Mouse (Mus musculus): ENCODE results near the gene Klhl30. TPM values are rescaled to one million over a fixed set of nuclear protein-coding genes. Genes with fewer than 3 reads are reported as not detected.
A peak's percentile ranks its signal among the peaks of the same experiment; 100 is the strongest.

The Klhl30 gene
- polyA plus RNA-seq, 1 experiment, result 31.3 TPM

- TF ChIP-seq MAX (IDR thresholded peaks at IDR 0.05) (peak; percentile 39), CTCF (IDR thresholded peaks at IDR 0.05; ENCODE audit: control insufficient read depth, insufficient read depth, insufficient read length) (no peak), FOSL1 (IDR thresholded peaks at IDR 0.05; ENCODE audit: insufficient read depth, low read length, poor library complexity, severe bottlenecking) (no peak)
- H3K79me2 ChIP-seq (ENCODE audit: control insufficient read depth, insufficient read depth), result no peaks in the 10 kb centered on the region
- no peak overlapping the region for H3ac ChIP-seq (ENCODE audit: control insufficient read depth, insufficient read length, low read depth)
- H3K27me3 ChIP-seq (ENCODE audit: control insufficient read depth, insufficient read depth, insufficient read length), result no peaks in the 10 kb centered on the region
- H3K36me3 ChIP-seq (ENCODE audit: control insufficient read depth, insufficient read depth), result no peaks in the 10 kb centered on the region
- H3K4me3 ChIP-seq (ENCODE audit: insufficient read depth, poor library complexity, severe bottlenecking), result no peak overlapping the region
- H3K79me3 ChIP-seq (ENCODE audit: low read depth), result no peaks in the 10 kb centered on the region
Observed at GRCm38 (mm10) chr1:91351249-91351648, 433 bp downstream of the Klhl30 start.

DNA sequence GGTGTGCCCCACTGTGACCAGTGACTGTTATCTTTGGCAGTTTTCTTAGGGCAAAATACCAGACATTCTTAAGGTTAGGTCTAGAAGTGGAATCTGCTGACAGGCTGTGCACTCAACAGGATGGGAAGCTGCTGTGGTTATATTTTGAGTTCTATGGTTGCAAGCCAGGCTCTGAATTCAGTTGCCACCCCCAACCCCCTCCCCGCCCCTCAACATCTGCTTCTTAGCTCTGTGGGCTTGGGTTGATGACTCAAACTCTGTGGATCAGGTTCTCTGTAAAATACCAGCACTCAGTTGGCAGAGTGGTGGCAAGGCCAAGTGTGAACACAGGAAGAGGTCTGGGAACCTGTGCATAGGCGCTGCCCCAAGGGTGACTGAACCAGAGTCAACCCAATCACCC is 1.5 kb downstream of the Klhl30 start:
- TF ChIP-seq MYOD1 (IDR thresholded peaks at IDR 0.05; ENCODE audit: control insufficient read depth, insufficient read length, low read depth), result peak; percentile 55
- TF ChIP-seq FOSL1 (IDR thresholded peaks at IDR 0.05; ENCODE audit: insufficient read depth, low read length, poor library complexity, severe bottlenecking), result no peak
- no peak for TF ChIP-seq CTCF (IDR thresholded peaks at IDR 0.05; ENCODE audit: control insufficient read depth, insufficient read depth, insufficient read length)
- TF ChIP-seq CEBPB (IDR thresholded peaks at IDR 0.05; ENCODE audit: low read depth), result no peak
- peak; percentile 56 for TF ChIP-seq MAX (IDR thresholded peaks at IDR 0.05)
- TF ChIP-seq USF1 (IDR thresholded peaks at IDR 0.05; ENCODE audit: low read depth), result no peak
- no peak for TF ChIP-seq MYOG (IDR thresholded peaks at IDR 0.05; ENCODE audit: control insufficient read depth, extremely low read depth, insufficient read length)
- H3K79me3 ChIP-seq (ENCODE audit: low read depth), result no peaks in the 10 kb centered on the region
- no peaks in the 10 kb centered on the region for H3K36me3 ChIP-seq (ENCODE audit: control insufficient read depth, insufficient read depth)
- H3K4me3 ChIP-seq (ENCODE audit: insufficient read depth, poor library complexity, severe bottlenecking), result no peak overlapping the region
- H3K27me3 ChIP-seq (ENCODE audit: control insufficient read depth, insufficient read depth, insufficient read length), result no peaks in the 10 kb centered on the region
- no peak overlapping the region for H3ac ChIP-seq (ENCODE audit: control insufficient read depth, insufficient read length, low read depth)
- no peaks in the 10 kb centered on the region for H3K79me2 ChIP-seq (ENCODE audit: control insufficient read depth, insufficient read depth)

DNA sequence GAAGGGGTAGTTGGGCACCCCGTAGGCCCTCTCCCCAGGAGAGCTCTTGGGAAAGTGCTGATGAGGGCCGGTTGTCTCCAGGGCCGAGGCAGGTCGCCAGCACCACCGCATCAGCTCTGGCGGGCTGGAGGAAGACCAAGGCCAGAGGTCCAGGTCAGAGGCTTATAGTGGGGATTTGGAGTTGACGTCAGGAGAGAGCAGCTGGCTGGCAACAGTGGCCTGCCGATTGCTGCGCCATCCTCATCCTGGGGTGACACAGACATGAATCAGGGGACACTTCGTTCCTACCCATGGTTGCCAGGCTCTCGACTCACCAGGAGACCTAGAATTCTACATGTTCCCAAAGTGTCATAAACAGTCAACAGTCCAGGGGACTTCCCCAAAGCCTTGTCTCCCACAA is 5.3 kb downstream of the Klhl30 start:
- Histone ChIP-seq H3K36me3 (ENCODE audit: control insufficient read depth, insufficient read depth) (no peaks in the 10 kb centered on the region), H3K27me3 (ENCODE audit: control insufficient read depth, insufficient read depth, insufficient read length) (no peaks in the 10 kb centered on the region), H3K79me3 (ENCODE audit: low read depth) (no peaks in the 10 kb centered on the region), H3ac (ENCODE audit: control insufficient read depth, insufficient read length, low read depth) (no peak overlapping the region), H3K4me3 (ENCODE audit: insufficient read depth, poor library complexity, severe bottlenecking) (no peak overlapping the region), H3K79me2 (ENCODE audit: control insufficient read depth, insufficient read depth) (no peaks in the 10 kb centered on the region)
- TF ChIP-seq MYOD1 (IDR thresholded peaks at IDR 0.05; ENCODE audit: control insufficient read depth, insufficient read length, low read depth), result peak; percentile 35
- TF ChIP-seq MYOG (IDR thresholded peaks at IDR 0.05; ENCODE audit: control insufficient read depth, extremely low read depth, insufficient read length), result no peak

GRCm38 (mm10) chr1:91362113-91362512 is 11.3 kb downstream of the Klhl30 start:
- H3K79me3 ChIP-seq (ENCODE audit: low read depth), result no peaks in the 10 kb centered on the region
- no peaks in the 10 kb centered on the region for H3K27me3 ChIP-seq (ENCODE audit: control insufficient read depth, insufficient read depth, insufficient read length)
- H3K79me2 ChIP-seq (ENCODE audit: control insufficient read depth, insufficient read depth), result peaks cover 3% of the 10 kb centered on the region
- peak; percentile 32 for TF ChIP-seq MAX (IDR thresholded peaks at IDR 0.05)
- no peak for TF ChIP-seq USF1 (IDR thresholded peaks at IDR 0.05; ENCODE audit: low read depth)
- H3ac ChIP-seq (ENCODE audit: control insufficient read depth, insufficient read length, low read depth), result no peak overlapping the region
- H3K4me3 ChIP-seq (ENCODE audit: insufficient read depth, poor library complexity, severe bottlenecking), result no peak overlapping the region
- H3K36me3 ChIP-seq (ENCODE audit: control insufficient read depth, insufficient read depth), result no peaks in the 10 kb centered on the region

DNA sequence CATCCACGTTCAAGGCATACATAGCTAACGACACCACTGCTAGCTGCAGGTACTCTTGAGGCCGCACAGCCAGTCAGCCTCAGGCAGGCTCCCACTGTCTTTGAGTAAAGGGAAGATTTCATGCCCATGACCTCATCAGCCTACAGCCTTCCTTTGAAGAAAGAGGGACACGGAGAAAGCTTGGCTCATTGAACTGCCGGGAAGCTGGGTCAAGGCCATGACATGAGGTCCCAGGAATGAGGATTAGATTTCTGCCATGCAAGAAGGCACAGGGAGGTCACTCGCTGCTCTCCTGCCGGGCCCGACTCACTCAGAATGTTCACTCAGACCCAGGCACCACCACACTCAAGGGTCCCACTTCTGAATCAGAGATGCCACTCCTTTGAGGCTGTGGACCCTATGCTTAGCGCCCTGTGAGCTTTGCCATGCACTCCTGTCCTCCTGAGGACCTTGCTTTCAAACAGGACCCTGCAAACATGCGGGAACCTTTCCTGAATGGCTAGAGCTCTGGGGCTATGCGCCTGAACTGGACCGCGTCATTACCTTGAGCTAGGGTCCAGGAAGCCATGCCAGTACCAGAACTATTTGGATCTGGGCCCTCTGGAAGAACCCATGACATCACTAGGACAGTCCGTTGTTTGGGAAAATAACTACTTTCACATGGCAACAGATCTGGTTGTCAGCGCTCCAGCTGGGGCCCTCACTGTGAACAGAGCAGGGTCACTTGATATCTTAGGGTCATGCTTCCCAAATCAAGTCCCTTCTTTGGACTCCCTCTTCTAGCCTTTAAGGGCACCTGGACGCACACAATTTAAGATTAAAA is 14.2 kb downstream of the Klhl30 start:
- no peak overlapping the region for H3K4me3 ChIP-seq (ENCODE audit: insufficient read depth, poor library complexity, severe bottlenecking)
- H3K27me3 ChIP-seq (ENCODE audit: control insufficient read depth, insufficient read depth, insufficient read length), result no peaks in the 10 kb centered on the region
- no peak overlapping the region for H3ac ChIP-seq (ENCODE audit: control insufficient read depth, insufficient read length, low read depth)
- peaks cover 10% of the 10 kb centered on the region for H3K79me2 ChIP-seq (ENCODE audit: control insufficient read depth, insufficient read depth)
- no peaks in the 10 kb centered on the region for H3K36me3 ChIP-seq (ENCODE audit: control insufficient read depth, insufficient read depth)
- H3K79me3 ChIP-seq (ENCODE audit: low read depth), result peaks cover 3% of the 10 kb centered on the region
- TF ChIP-seq USF1 (IDR thresholded peaks at IDR 0.05; ENCODE audit: low read depth) (no peak), CEBPB (IDR thresholded peaks at IDR 0.05; ENCODE audit: low read depth) (no peak), MAX (IDR thresholded peaks at IDR 0.05) (no peak), MYOG (IDR thresholded peaks at IDR 0.05; ENCODE audit: control insufficient read depth, extremely low read depth, insufficient read length) (no peak), FOSL1 (IDR thresholded peaks at IDR 0.05; ENCODE audit: insufficient read depth, low read length, poor library complexity, severe bottlenecking) (no peak), MYOD1 (IDR thresholded peaks at IDR 0.05; ENCODE audit: control insufficient read depth, insufficient read length, low read depth) (no peak), CTCF (IDR thresholded peaks at IDR 0.05; ENCODE audit: control insufficient read depth, insufficient read depth, insufficient read length) (no peak)

GRCm38 (mm10) chr1:91365816-91366214 is 15.0 kb downstream of the Klhl30 start:
- Histone ChIP-seq H3K79me2 (ENCODE audit: control insufficient read depth, insufficient read depth) (peaks cover 10% of the 10 kb centered on the region), H3K79me3 (ENCODE audit: low read depth) (peaks cover 3% of the 10 kb centered on the region), H3K27me3 (ENCODE audit: control insufficient read depth, insufficient read depth, insufficient read length) (no peaks in the 10 kb centered on the region), H3K4me3 (ENCODE audit: insufficient read depth, poor library complexity, severe bottlenecking) (no peak overlapping the region), H3K36me3 (ENCODE audit: control insufficient read depth, insufficient read depth) (peaks cover 5% of the 10 kb centered on the region), H3ac (ENCODE audit: control insufficient read depth, insufficient read length, low read depth) (no peak overlapping the region)
- TF ChIP-seq CEBPB (IDR thresholded peaks at IDR 0.05; ENCODE audit: low read depth) (no peak), MAX (IDR thresholded peaks at IDR 0.05) (no peak), CTCF (IDR thresholded peaks at IDR 0.05; ENCODE audit: control insufficient read depth, insufficient read depth, insufficient read length) (no peak), MYOD1 (IDR thresholded peaks at IDR 0.05; ENCODE audit: control insufficient read depth, insufficient read length, low read depth) (no peak), FOSL1 (IDR thresholded peaks at IDR 0.05; ENCODE audit: insufficient read depth, low read length, poor library complexity, severe bottlenecking) (no peak), MYOG (IDR thresholded peaks at IDR 0.05; ENCODE audit: control insufficient read depth, extremely low read depth, insufficient read length) (no peak), USF1 (IDR thresholded peaks at IDR 0.05; ENCODE audit: low read depth) (no peak)

Measured in C2C12 (cell line).